Mouse (Mus musculus): ENCODE measurements around the gene Kdm5b.

Gene Kdm5b

DNA sequence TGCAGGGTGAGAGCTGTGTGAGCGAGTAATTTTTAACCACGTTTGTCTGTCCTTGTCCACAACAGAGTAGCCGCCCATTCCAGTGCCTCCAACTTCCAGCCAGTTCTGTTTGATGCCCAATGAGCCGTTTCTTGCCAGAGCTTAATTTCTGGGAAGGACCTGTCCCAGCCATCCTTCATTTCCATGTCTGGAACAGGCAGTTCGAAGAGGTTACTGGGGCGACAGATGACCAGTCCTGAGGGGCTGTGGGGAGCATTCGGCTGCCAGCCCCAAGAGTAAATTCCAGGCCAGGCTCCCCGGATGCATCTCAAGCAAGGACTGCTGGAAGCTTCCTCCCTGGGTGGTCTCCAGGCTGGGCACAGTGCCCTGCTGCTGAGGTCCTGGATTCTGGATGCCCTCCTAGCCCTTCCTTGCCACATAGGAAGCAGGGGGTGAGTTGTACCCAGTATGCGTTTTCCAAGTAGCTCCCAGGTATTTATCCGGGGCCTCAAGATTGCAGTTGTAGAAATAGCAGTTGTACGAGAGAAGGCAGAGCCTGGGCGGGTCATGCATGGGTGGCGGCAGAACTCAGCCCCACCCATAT is 91.4 kb downstream of the Kdm5b start:
- DNase-seq = peak; percentile 22

DNA sequence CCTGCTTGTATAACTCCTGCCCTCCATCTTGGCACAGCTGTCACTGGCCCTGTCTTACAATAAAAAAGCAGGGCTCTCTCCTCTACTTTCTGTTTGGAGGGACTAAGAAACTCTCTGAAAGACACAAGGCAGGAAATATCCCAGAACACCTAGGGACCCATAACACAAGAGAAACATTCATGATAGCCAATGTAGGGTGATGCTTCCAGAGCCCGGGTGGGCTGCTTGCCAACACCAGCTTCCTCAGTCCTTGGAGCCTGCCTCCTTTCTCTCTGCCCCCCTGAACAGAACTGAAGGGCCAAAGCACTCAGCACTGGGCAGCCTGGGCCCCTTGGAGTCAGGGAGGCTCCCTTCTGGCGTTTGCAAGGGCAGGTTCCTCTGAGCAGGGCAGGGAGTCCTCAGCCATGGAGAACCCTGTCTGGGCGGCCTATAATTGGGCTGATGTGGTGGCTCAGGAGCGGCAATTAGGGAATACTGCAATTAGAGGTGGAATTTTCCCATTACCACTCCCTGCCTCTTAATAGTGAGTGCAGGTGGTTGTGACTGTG is 92.0 kb downstream of the Kdm5b start:
- DNase-seq = no peak

DNA sequence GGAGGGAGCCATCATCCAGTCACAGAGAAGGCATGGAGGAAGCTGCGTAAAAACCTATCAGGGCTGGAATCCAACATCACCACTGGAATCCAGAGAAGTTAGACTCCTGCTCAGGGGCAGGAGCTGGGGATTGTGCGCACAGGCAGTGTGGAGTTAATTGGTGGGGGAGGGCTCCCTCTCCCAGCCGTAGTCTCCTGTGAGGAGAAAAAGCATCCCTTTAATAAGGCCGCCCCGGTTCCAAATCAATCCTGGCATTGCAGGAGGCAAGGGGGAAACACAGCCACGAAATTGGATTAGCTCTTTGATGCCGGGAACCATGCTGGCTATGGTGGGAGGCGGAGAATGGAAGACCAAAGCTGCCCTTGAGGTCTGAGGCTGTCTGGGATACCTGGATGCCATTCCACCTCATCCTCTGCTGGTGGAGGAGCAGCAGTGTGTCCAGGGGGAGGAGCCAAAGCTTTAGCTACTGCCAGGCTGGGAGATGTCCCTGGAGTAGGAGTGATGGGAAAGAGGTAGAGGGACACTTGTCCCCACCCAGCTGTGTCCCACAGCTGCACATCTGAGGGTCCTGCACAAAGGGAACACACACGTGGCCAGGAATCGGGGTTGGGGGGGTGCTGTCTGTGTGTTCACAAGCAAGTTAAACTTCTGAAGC is 93.8 kb downstream of the Kdm5b start:
- no peak for DNase-seq

DNA sequence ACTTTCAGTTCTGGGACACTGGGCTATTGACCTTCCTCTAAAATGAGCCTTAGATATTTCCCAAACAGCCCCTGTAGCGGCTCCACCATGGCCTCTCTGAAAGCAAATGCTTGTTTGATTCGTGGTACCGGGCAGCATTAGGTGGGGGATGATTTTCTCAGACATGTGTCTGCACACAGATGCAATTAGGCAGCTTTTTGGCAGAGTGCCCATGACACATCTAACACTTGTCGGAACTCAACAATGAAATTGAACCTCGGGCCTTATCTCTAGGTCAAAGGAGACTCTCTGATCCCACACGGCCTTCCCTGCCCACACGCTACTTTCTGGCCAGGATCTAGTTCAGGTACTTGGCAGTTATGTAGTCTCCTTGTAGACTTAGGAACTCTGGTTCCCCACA is 98.9 kb downstream of the Kdm5b start:
- DNase-seq = no peak

DNA sequence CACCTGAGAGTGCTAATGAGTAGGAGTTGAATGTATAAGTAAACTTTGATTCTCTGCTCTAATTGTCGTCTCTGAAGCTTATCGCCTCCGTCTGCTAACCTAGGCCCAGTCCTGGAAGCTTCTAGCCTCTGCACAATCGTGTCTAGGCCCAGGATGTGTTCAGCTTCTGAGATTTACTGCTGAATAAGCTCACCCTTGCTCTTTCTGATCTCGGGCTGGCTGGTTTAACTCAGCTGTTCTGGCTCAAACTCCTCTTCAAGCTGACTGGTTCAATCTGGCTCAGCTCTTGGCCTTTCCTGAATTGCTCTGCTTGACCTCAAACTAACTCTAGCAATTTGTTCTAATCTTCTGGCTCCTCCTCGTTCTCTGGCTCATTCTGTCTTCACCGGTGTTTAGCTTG is 100.2 kb downstream of the Kdm5b start:
- no peak for DNase-seq

DNA sequence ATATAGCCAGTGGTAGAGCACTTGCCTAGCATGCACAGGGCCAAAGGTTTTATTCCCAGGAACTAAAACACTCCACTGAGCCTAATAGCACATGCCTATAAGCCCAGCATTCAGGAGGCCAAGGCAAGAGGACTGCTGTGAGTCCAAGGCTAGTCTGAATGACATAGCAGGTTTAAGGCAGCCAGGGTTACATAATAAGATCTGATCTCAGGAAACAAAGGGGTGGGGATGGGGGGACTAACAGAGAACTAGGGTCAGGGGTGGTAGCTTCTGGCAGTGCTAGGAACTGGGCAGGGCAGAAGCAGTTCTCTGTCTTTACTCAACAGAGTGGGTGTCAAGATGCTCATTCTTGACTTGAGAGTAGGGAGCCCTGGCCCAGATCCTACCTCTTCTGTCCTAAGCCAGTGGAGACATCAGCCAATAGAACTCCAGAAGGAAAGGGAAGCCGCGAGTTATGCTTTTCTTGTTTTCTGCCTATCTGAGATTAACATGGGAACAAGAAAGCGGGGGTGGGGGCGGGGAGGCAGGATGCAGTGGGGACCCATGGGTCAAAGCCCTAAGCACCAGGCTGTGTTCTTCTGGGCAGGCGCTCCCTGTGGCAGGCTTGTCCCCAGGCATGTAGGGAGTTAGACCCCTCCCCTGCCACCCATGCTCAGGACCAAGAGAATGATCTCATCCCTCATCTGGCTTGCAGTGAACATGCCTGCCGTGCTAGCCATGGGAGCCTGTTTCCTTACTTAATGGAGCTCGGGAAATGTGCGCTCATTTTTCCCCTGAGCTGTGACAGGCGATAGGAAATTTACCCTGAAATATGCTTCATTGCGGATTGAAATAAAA is 111.5 kb downstream of the Kdm5b start:
- DNase-seq = no peak

DNA sequence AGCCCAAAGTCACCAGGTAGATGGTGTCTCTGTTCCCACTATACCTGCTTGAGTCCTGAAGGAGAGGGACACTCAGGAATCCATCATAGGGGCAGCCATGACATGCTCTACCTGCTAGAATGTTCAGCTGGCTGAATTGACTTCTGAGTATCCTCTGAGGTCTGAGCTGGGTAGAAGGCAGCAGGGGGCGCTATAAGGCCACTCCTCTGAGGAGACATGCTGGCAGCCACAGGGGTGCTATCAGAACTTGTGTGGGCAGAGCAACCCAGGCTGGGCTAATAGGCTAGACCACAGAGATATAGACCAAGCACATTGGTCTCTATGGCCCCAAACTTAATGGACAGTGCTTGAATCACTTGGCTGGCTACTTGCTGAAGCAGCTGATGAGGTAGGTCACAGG is 114.3 kb downstream of the Kdm5b start:
- DNase-seq = peak; percentile 49

DNA sequence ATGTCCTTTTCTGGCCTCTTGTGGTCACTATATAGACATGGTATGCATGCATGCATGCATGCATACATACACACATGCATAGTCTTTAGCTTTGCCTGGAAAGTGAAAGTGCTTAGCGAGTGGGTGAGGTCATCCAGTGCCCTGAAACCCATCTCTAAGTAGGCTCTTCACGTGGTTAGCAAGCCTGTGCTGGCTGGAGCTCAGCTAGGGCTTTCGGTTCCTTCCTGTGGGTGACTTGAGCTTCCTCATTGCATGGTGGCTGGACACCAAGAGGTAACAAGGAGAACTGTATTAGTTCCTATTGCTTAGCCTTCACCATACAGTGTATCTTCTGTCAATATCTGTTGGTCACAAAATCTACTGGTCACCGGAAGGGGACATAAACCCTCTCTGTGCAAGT is 119.5 kb downstream of the Kdm5b start:
- no peak for DNase-seq

DNA sequence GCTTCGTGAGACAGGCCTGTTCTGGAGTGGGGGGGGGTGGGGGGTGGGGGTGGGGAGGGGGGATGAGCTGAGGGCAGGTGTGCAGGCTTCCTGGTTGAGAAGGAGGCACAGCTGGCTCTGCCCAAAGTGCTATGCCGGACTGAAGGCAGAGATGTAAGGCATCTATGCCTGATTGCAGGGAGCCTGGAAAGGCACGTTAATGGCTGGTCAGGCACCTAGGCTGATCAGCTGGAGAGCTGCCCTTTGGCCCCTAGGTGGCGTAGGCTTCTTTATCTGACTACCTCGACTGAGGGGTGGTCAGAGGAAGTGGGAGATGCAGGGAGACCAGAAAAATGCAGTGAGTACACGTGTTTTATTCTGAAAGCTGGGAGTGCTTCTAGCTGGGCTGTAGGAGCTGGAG is 120.6 kb downstream of the Kdm5b start:
- DNase-seq = peak; percentile 17

DNA sequence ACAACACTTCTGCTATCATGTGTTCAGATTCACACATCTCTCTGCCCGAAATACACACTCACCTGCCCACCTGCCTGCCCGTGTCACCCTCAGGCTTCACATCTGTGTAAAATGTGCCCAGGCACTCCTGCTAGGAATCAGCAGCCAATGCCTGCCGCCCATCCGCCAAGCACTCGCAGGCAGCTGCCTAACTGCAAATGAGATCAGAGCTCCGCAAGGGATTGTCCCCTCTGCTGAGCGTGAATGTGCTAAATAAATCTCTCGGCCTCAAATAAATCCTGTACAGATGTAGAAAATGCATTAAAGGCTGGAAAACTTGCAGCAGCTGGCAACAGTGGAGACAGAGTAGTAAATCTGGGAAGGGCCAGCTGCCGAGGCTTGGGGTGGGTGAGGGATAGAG is 122.5 kb downstream of the Kdm5b start:
- no peak for DNase-seq
